Mouse (Mus musculus): Measurements from ENCODE around the gene 1110008P14Rik. TPM values are rescaled to one million over a fixed set of nuclear protein-coding genes. Genes with fewer than 3 reads are reported as not detected.
"Not testable (repeated sequence)": the region's sequence is repeated elsewhere in the genome, so short reads cannot be mapped to it uniquely, and the experiment has no call there.

The 1110008P14Rik gene
- polyA plus RNA-seq, 1 experiment from 2014 or later = 44.2 TPM

GRCm38 (mm10) chr2:32376963-32377362 is 4.8 kb downstream of the 1110008P14Rik start:
- peaks cover 7% of the 10 kb centered on the region for H3K4me1 ChIP-seq (ENCODE audit: control insufficient read depth, insufficient read depth, low read length)
- no peaks in the 10 kb centered on the region for H3K27me3 ChIP-seq (replicated peaks; ENCODE audit: control insufficient read depth, insufficient read depth, low read length)
- no peak for ATAC-seq
- H3K4me2 ChIP-seq (ENCODE audit: low read depth, low read length) = no peak overlapping the region
- no peak overlapping the region for H3K9ac ChIP-seq (ENCODE audit: low read depth, low read length)
- peaks cover 28% of the 10 kb centered on the region for H3K36me3 ChIP-seq (ENCODE audit: control insufficient read depth, insufficient read depth, low read length)
- H3K27ac ChIP-seq (ENCODE audit: low read length) = no peak overlapping the region
- H3K4me3 ChIP-seq (ENCODE audit: low read length) = no peak overlapping the region
- 93% methylated on average over 10 of the region's 10 CpGs for WGBS
- H3K9me3 ChIP-seq (ENCODE audit: control insufficient read depth, low read length) = no peaks in the 10 kb centered on the region

GRCm38 (mm10) chr2:32375317-32375940 is 6.3 kb downstream of the 1110008P14Rik start:
- H3K27ac ChIP-seq (ENCODE audit: low read length) = no peak overlapping the region
- peaks cover 3% of the 10 kb centered on the region for H3K4me1 ChIP-seq (ENCODE audit: control insufficient read depth, insufficient read depth, low read length)
- no peaks in the 10 kb centered on the region for H3K9me3 ChIP-seq (ENCODE audit: control insufficient read depth, low read length)
- no peak for ATAC-seq
- no peak overlapping the region for H3K4me2 ChIP-seq (ENCODE audit: low read depth, low read length)
- no peaks in the 10 kb centered on the region for H3K27me3 ChIP-seq (replicated peaks; ENCODE audit: control insufficient read depth, insufficient read depth, low read length)
- WGBS = 88% methylated on average over 13 of the region's 13 CpGs
- H3K4me3 ChIP-seq (ENCODE audit: low read length) = no peak overlapping the region
- H3K9ac ChIP-seq (ENCODE audit: low read depth, low read length) = no peak overlapping the region
- peaks cover 34% of the 10 kb centered on the region for H3K36me3 ChIP-seq (ENCODE audit: control insufficient read depth, insufficient read depth, low read length)

GRCm38 (mm10) chr2:32374191-32374590 is 7.5 kb downstream of the 1110008P14Rik start:
- H3K27me3 ChIP-seq (replicated peaks; ENCODE audit: control insufficient read depth, insufficient read depth, low read length) = no peaks in the 10 kb centered on the region
- no peak overlapping the region for H3K4me2 ChIP-seq (ENCODE audit: low read depth, low read length)
- 91% methylated on average over 10 of the region's 10 CpGs for WGBS
- no peaks in the 10 kb centered on the region for H3K9me3 ChIP-seq (ENCODE audit: control insufficient read depth, low read length)
- H3K9ac ChIP-seq (ENCODE audit: low read depth, low read length) = no peak overlapping the region
- peaks cover 3% of the 10 kb centered on the region for H3K4me1 ChIP-seq (ENCODE audit: control insufficient read depth, insufficient read depth, low read length)
- no peak for ATAC-seq
- H3K36me3 ChIP-seq (ENCODE audit: control insufficient read depth, insufficient read depth, low read length) = peaks cover 36% of the 10 kb centered on the region
- no peak overlapping the region for H3K4me3 ChIP-seq (ENCODE audit: low read length)
- no peak overlapping the region for H3K27ac ChIP-seq (ENCODE audit: low read length)

- Histone ChIP-seq H3K9me3 (ENCODE audit: control insufficient read depth, low read length) (no peaks in the 10 kb centered on the region), H3K4me2 (ENCODE audit: low read depth, low read length) (no peak overlapping the region), H3K27ac (ENCODE audit: low read length) (no peak overlapping the region), H3K4me1 (ENCODE audit: control insufficient read depth, insufficient read depth, low read length) (peaks cover 10% of the 10 kb centered on the region), H3K36me3 (ENCODE audit: control insufficient read depth, insufficient read depth, low read length) (peaks cover 16% of the 10 kb centered on the region), H3K27me3 (replicated peaks; ENCODE audit: control insufficient read depth, insufficient read depth, low read length) (no peaks in the 10 kb centered on the region), H3K4me3 (ENCODE audit: low read length) (no peak overlapping the region), H3K9ac (ENCODE audit: low read depth, low read length) (no peak overlapping the region)
- 94% methylated on average over 5 of the region's 5 CpGs for WGBS
- ATAC-seq = no peak
Measured at GRCm38 (mm10) chr2:32367315-32367714, 14.4 kb downstream of the 1110008P14Rik start.

GRCm38 (mm10) chr2:32364121-32364520 is 17.6 kb downstream of the 1110008P14Rik start:
- Histone ChIP-seq H3K36me3 (ENCODE audit: control insufficient read depth, insufficient read depth, low read length) (peaks cover 5% of the 10 kb centered on the region), H3K27ac (ENCODE audit: low read length) (no peak overlapping the region), H3K9ac (ENCODE audit: low read depth, low read length) (peak overlapping the region; percentile 89), H3K27me3 (replicated peaks; ENCODE audit: control insufficient read depth, insufficient read depth, low read length) (0 out of 2 replicates have a peak, but pooled peaks cover 3% of the 10 kb centered on the region), H3K9me3 (ENCODE audit: control insufficient read depth, low read length) (no peaks in the 10 kb centered on the region), H3K4me1 (ENCODE audit: control insufficient read depth, insufficient read depth, low read length) (peaks cover 16% of the 10 kb centered on the region), H3K4me3 (ENCODE audit: low read length) (peak overlapping the region; percentile 79), H3K4me2 (ENCODE audit: low read depth, low read length) (peak overlapping the region; percentile 81)
- WGBS = 77% methylated on average over 8 of the region's 8 CpGs
- no peak for ATAC-seq

- peak overlapping the region; percentile 97 for H3K27ac ChIP-seq (ENCODE audit: low read length)
- no peaks in the 10 kb centered on the region for H3K9me3 ChIP-seq (ENCODE audit: control insufficient read depth, low read length)
- 0 out of 2 replicates have a peak, but pooled peaks cover 3% of the 10 kb centered on the region for H3K27me3 ChIP-seq (replicated peaks; ENCODE audit: control insufficient read depth, insufficient read depth, low read length)
- 7% methylated on average over 19 of the region's 19 CpGs for WGBS
- H3K4me2 ChIP-seq (ENCODE audit: low read depth, low read length) = peak overlapping the region; percentile 81
- ATAC-seq = peak; percentile 75
- peak overlapping the region; percentile 79 for H3K4me3 ChIP-seq (ENCODE audit: low read length)
- H3K4me1 ChIP-seq (ENCODE audit: control insufficient read depth, insufficient read depth, low read length) = peaks cover 16% of the 10 kb centered on the region
- H3K9ac ChIP-seq (ENCODE audit: low read depth, low read length) = peak overlapping the region; percentile 89
- peaks cover 5% of the 10 kb centered on the region for H3K36me3 ChIP-seq (ENCODE audit: control insufficient read depth, insufficient read depth, low read length)
Measured at GRCm38 (mm10) chr2:32363376-32364106, 18.2 kb downstream of the 1110008P14Rik start.

- H3K27ac ChIP-seq (ENCODE audit: low read length) = peak overlapping the region; percentile 97
- H3K36me3 ChIP-seq (ENCODE audit: control insufficient read depth, insufficient read depth, low read length) = peaks cover 5% of the 10 kb centered on the region
- H3K9me3 ChIP-seq (ENCODE audit: control insufficient read depth, low read length) = no peaks in the 10 kb centered on the region
- under 1% methylated on average over 53 of the region's 53 CpGs for WGBS
- peak overlapping the region; percentile 81 for H3K4me2 ChIP-seq (ENCODE audit: low read depth, low read length)
- H3K4me1 ChIP-seq (ENCODE audit: control insufficient read depth, insufficient read depth, low read length) = peaks cover 16% of the 10 kb centered on the region
- ATAC-seq = peak; percentile 82
- H3K27me3 ChIP-seq (replicated peaks; ENCODE audit: control insufficient read depth, insufficient read depth, low read length) = 0 out of 2 replicates have a peak, but pooled peaks cover 3% of the 10 kb centered on the region
- H3K9ac ChIP-seq (ENCODE audit: low read depth, low read length) = peak overlapping the region; percentile 89
- H3K4me3 ChIP-seq (ENCODE audit: low read length) = peak overlapping the region; percentile 79
Measured at GRCm38 (mm10) chr2:32362817-32363340, 18.9 kb downstream of the 1110008P14Rik start.

GRCm38 (mm10) chr2:32362274-32362673 is 19.5 kb downstream of the 1110008P14Rik start:
- H3K4me3 ChIP-seq (ENCODE audit: low read length) = peak overlapping the region; percentile 79
- peaks cover 16% of the 10 kb centered on the region for H3K4me1 ChIP-seq (ENCODE audit: control insufficient read depth, insufficient read depth, low read length)
- not testable (repeated sequence) for H3K27me3 ChIP-seq (replicated peaks; ENCODE audit: control insufficient read depth, insufficient read depth, low read length); ATAC-seq; H3K36me3 ChIP-seq (ENCODE audit: control insufficient read depth, insufficient read depth, low read length); H3K9me3 ChIP-seq (ENCODE audit: control insufficient read depth, low read length)
- H3K9ac ChIP-seq (ENCODE audit: low read depth, low read length) = peak overlapping the region; percentile 89
- H3K27ac ChIP-seq (ENCODE audit: low read length) = peak overlapping the region; percentile 97
- peak overlapping the region; percentile 81 for H3K4me2 ChIP-seq (ENCODE audit: low read depth, low read length)
- WGBS = 36% methylated on average over 5 of the region's 5 CpGs

GRCm38 (mm10) chr2:32361437-32361836 is 20.3 kb downstream of the 1110008P14Rik start:
- Histone ChIP-seq H3K36me3 (ENCODE audit: control insufficient read depth, insufficient read depth, low read length) (peaks cover 5% of the 10 kb centered on the region), H3K4me3 (ENCODE audit: low read length) (peak overlapping the region; percentile 51), H3K9me3 (ENCODE audit: control insufficient read depth, low read length) (no peaks in the 10 kb centered on the region), H3K4me1 (ENCODE audit: control insufficient read depth, insufficient read depth, low read length) (peaks cover 22% of the 10 kb centered on the region), H3K27me3 (replicated peaks; ENCODE audit: control insufficient read depth, insufficient read depth, low read length) (0 out of 2 replicates have a peak, but pooled peaks cover 3% of the 10 kb centered on the region), H3K27ac (ENCODE audit: low read length) (peak overlapping the region; percentile 85), H3K9ac (ENCODE audit: low read depth, low read length) (peak overlapping the region; percentile 73), H3K4me2 (ENCODE audit: low read depth, low read length) (peak overlapping the region; percentile 75)
- 1% methylated on average over 24 of the region's 24 CpGs for WGBS
- ATAC-seq = peak; percentile 74
